Mouse (Mus musculus): Measurements from ENCODE around the gene Nr2e1. TPM values are rescaled to one million over a fixed set of nuclear protein-coding genes. Genes with fewer than 3 reads are reported as not detected.

Nr2e1 gene
- total RNA-seq, 1 experiment from 2014 or later: not detected

Other genes with a start within 250 kb of the Nr2e1 start
- gene Afg1l, start 105.1 kb downstream of the Nr2e1 start, total RNA-seq (2017): 6.4 and 7.1 TPM in 2 replicates
- 62.6 and 71.9 TPM in 2 replicates for gene Snx3, start 81.6 kb downstream of the Nr2e1 start, total RNA-seq (2017)
- gene Ostm1, start 190 bp upstream of the Nr2e1 start, total RNA-seq (2017): 47.6 and 50.1 TPM in 2 replicates
- 44.0 and 51.1 TPM in 2 replicates for gene Sec63, start 177.9 kb upstream of the Nr2e1 start, total RNA-seq (2017)